Mouse (Mus musculus) forebrain, postnatal 0 days (tissue): ENCODE data around the gene Fnbp1. TPM values are rescaled to one million over a fixed set of nuclear protein-coding genes. Genes with fewer than 3 reads are reported as not detected.

ENCODE experiments used
- ATAC-seq: fragments of 200-750 bp; cut with Nextera tagmentation; 2 replicates; pipeline ENCODE4 v1.8.0; 2017; ENCODE audit warnings: mild to moderate bottlenecking, moderate library complexity
- DNase-seq: peaks from one replicate; pipeline ENCODE4 v3.0.0-alpha.2; 2015
- H3K27ac ChIP-seq: fragments of 300-500 bp; sonication (generic); 2 replicates; pipeline ENCODE4 v1.5.1; 2014; ENCODE audit warnings: low read depth, mild to moderate bottlenecking, antibody characterized with exemption, low read length, moderate library complexity, mixed read lengths
- H3K27me3 ChIP-seq: fragments of 300-500 bp; sonication (generic); 2 replicates; pipeline ENCODE4 v1.6.1; 2014; ENCODE audit warnings: mild to moderate bottlenecking, low read length, mixed read lengths; ENCODE audit not compliant: insufficient read depth
- H3K36me3 ChIP-seq: fragments of 300-500 bp; sonication (generic); 2 replicates; pipeline ENCODE4 v1.6.1; 2014; ENCODE audit warnings: mild to moderate bottlenecking, moderate library complexity; ENCODE audit not compliant: insufficient read depth
- H3K4me1 ChIP-seq: fragments of 300-500 bp; sonication (generic); 2 replicates; pipeline ENCODE4 v1.6.1; 2014; ENCODE audit warnings: antibody characterized with exemption; ENCODE audit not compliant: insufficient read depth
- H3K4me2 ChIP-seq: fragments of 300-500 bp; sonication (generic); 2 replicates; pipeline ENCODE4 v1.6.1; 2014; ENCODE audit warnings: low read depth, mild to moderate bottlenecking, moderate library complexity
- H3K4me3 ChIP-seq: fragments of 300-500 bp; sonication (generic); 2 replicates; pipeline ENCODE4 v1.5.1; 2014; ENCODE audit warnings: low read depth, low read length, mixed read lengths
- H3K9ac ChIP-seq: fragments of 300-500 bp; sonication (generic); 2 replicates; pipeline ENCODE4 v1.6.1; 2014; ENCODE audit warnings: mild to moderate bottlenecking
- H3K9me3 ChIP-seq: fragments of 300-500 bp; sonication (generic); 2 replicates; pipeline ENCODE4 v1.6.1; 2016; ENCODE audit warnings: low read length
- CTCF ChIP-seq: sonication (generic); IDR thresholded peaks from 2 replicates; pipeline ENCODE4 v1.5.1; 2016; ENCODE audit warnings: antibody characterized with exemption, control low read depth, low read depth
- WGBS: fragments of 180-500 bp; shearing (Covaris S2); extraction: QIAGEN DNeasy Blood & Tissue Kit; methylation state at CpG from one replicate; pipeline ENCODE4 v1.1.7; 2014; 5-methylcytosine and 5-hydroxymethylcytosine counted together
- polyA plus RNA-seq: library from polyadenylated mRNA; unstranded; fragments of >200 nt; fragmentation: Nextera tagmentation; extraction: Ambion mirVana; gene quantifications from 2 replicates; pipeline ENCODE4 v1.2.1, GENCODE M21; 2015
- total RNA-seq: library from RNA; depleted of rRNA; stranded (reverse); fragments of >200 nt; gene quantifications from 2 replicates; pipeline ENCODE4 v1.2.3, GENCODE M21; 2014

The Fnbp1 gene
- total and polyA plus RNA-seq, 2 experiments from 2014 or later, result 13.3 to 20.1 TPM

DNA sequence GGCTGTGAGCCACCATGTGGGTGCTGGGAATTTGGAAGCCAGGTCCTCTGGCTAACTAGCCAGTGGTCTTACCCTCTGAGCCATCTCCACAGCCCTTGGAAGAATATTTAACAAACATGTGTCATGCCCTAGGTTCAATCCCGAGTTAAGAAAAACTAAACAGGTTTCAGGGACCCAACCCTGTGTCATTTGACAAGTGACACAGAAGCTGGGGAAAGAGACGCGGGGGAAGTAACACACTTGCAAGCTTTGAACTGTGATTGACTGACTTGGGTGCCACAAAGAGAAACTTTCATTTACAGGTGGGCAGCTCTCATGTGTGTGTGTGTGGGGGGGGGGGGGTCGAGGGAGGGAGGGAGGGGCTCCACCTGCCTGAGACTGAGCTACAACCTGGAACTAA is 7.8 kb downstream of the Fnbp1 start:
- no peak for ATAC-seq
- WGBS, result 75% methylated on average over 4 of the region's 4 CpGs
- Histone ChIP-seq H3K9me3 (no peaks in the 10 kb centered on the region), H3K4me3 (no peak overlapping the region), H3K9ac (no peak overlapping the region), H3K27me3 (no peaks in the 10 kb centered on the region), H3K4me2 (no peak overlapping the region), H3K4me1 (no peaks in the 10 kb centered on the region), H3K27ac (no peak overlapping the region), H3K36me3 (no peaks in the 10 kb centered on the region)
- TF ChIP-seq CTCF, result no peak
- DNase-seq, result no peak

DNA sequence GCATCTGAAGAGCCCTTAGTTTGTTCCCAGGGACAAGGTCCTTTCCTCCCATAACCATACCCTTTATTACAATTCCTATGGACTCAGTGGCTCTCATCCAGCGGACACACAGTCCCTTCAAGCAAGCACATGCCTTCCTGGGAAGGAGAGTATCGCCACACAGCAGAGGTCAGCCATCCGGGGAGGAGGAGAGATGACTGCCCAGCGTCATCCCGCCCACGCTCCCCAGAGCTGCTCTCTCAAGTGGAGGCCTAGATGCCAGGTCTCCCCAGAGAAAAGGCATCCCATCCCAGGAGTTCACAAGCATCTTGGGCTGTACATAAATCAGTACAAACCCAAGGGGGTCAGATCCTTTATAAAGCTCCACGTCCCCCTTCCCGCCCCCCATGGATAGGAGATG is 9.1 kb downstream of the Fnbp1 start:
- ATAC-seq (no peak), DNase-seq (no peak)
- H3K4me2 ChIP-seq, result no peak overlapping the region

DNA sequence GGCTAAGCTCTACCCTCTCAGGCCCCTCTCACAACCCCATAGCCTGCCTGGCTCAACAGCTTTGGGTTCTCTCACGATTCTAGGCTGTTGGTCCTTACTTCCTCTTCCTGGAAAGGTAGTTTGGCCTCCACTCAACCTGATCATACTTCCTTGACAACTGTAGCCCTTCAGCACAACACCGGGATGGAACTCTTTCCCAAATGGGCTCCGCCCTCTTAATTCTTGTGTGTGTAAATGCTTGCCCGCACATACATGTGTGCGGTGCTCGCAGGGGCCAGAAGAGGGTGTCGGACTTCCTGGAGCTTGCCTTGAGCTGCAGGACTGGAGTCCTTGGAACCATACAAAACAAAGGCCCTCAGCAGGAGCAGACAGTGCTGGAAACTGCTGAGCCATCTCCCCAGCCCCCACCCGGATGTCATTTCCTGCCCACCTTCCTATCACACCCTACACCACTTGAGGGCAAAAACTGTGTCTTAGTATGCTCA is 11.0 kb downstream of the Fnbp1 start:
- Histone ChIP-seq H3K27me3 (no peaks in the 10 kb centered on the region), H3K36me3 (no peaks in the 10 kb centered on the region), H3K27ac (no peak overlapping the region), H3K4me3 (no peak overlapping the region), H3K4me1 (no peaks in the 10 kb centered on the region), H3K4me2 (no peak overlapping the region), H3K9me3 (no peaks in the 10 kb centered on the region), H3K9ac (no peak overlapping the region)
- DNase-seq, result no peak
- TF ChIP-seq CTCF, result no peak
- no peak for ATAC-seq
- WGBS, result 80% methylated on average over 8 of the region's 8 CpGs

More for the DNA sequence above, 9.1 kb downstream of the Fnbp1 start:
- Histone ChIP-seq H3K9me3 (no peaks in the 10 kb centered on the region), H3K4me1 (no peaks in the 10 kb centered on the region), H3K27me3 (no peaks in the 10 kb centered on the region), H3K4me3 (no peak overlapping the region), H3K27ac (no peak overlapping the region), H3K9ac (no peak overlapping the region), H3K36me3 (no peaks in the 10 kb centered on the region)
- WGBS, result 73% methylated on average over 8 of the region's 8 CpGs
- TF ChIP-seq CTCF, result no peak

GRCm38 (mm10) chr2:31129742-31130518 is 11.9 kb downstream of the Fnbp1 start:
- TF ChIP-seq CTCF, result no peak
- 86% methylated on average over 14 of the region's 14 CpGs for WGBS
- Histone ChIP-seq H3K4me1 (no peaks in the 10 kb centered on the region), H3K4me2 (no peak overlapping the region), H3K4me3 (no peak overlapping the region), H3K9ac (no peak overlapping the region), H3K9me3 (no peaks in the 10 kb centered on the region), H3K27ac (no peak overlapping the region), H3K27me3 (no peaks in the 10 kb centered on the region), H3K36me3 (no peaks in the 10 kb centered on the region)
- DNase-seq, result no peak
- ATAC-seq, result no peak

- no peak overlapping the region for H3K4me3 ChIP-seq
- H3K27ac ChIP-seq, result no peak overlapping the region
- H3K4me1 ChIP-seq, result no peaks in the 10 kb centered on the region
- H3K9me3 ChIP-seq, result no peaks in the 10 kb centered on the region
- ATAC-seq, result no peak
- no peak overlapping the region for H3K9ac ChIP-seq
- TF ChIP-seq CTCF, result no peak
- H3K36me3 ChIP-seq, result no peaks in the 10 kb centered on the region
- WGBS, result 67% methylated on average over 4 of the region's 4 CpGs
- DNase-seq, result no peak
- no peaks in the 10 kb centered on the region for H3K27me3 ChIP-seq
- H3K4me2 ChIP-seq, result no peak overlapping the region
Measured at GRCm38 (mm10) chr2:31127899-31128298, 13.9 kb downstream of the Fnbp1 start.

- WGBS, result 58% methylated on average over 7 of the region's 7 CpGs
- ATAC-seq (no peak), DNase-seq (no peak)
- no peak overlapping the region for H3K27ac ChIP-seq
- no peak for TF ChIP-seq CTCF
- no peak overlapping the region for H3K9ac ChIP-seq
- H3K9me3 ChIP-seq, result no peaks in the 10 kb centered on the region
- no peak overlapping the region for H3K4me2 ChIP-seq
- H3K4me1 ChIP-seq, result no peaks in the 10 kb centered on the region
- no peaks in the 10 kb centered on the region for H3K27me3 ChIP-seq
- H3K4me3 ChIP-seq, result no peak overlapping the region
- no peaks in the 10 kb centered on the region for H3K36me3 ChIP-seq
Measured at GRCm38 (mm10) chr2:31127219-31127618, 14.6 kb downstream of the Fnbp1 start.

DNA sequence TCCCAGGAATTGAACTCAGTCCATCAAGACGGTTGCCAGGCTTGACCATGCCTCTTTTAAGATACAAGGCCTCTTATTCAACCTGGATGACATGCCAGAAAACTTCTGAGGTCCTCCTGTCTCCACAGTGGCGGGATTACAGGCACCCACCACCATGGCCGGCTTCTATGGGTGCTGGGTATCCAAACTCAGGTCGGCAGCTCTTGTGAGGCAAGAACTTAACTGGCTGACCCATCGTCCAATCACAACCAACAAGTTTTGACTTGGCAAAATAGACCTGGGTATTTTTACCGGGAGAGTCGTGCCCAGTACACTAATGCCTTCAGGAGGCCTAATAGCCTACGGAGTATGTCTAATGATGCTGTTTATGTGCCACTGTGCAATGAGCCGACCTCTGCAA is 15.8 kb downstream of the Fnbp1 start:
- Histone ChIP-seq H3K36me3 (no peaks in the 10 kb centered on the region), H3K4me1 (no peaks in the 10 kb centered on the region), H3K9ac (no peak overlapping the region), H3K4me2 (no peak overlapping the region), H3K4me3 (no peak overlapping the region), H3K27me3 (no peaks in the 10 kb centered on the region), H3K27ac (no peak overlapping the region), H3K9me3 (no peaks in the 10 kb centered on the region)
- TF ChIP-seq CTCF, result no peak
- ATAC-seq, result no peak
- WGBS, result 87% methylated on average over 9 of the region's 9 CpGs
- DNase-seq, result no peak
